Mouse (Mus musculus) hindlimb bud, embryonic 11.5 days (tissue): ENCODE measurements around the gene Gm853.

ENCODE experiments used
- DNase-seq: peaks from one replicate; pipeline ENCODE4 v3.0.0-alpha.2; 2012; ENCODE audit warnings: low read depth, low spot score; ENCODE audit errors: extremely low spot score

The Gm853 gene

GRCm38 (mm10) chr4:130215392-130215791 lies 6.8 kb downstream of the Gm853 start:
- no peak for DNase-seq

- no peak for DNase-seq
Observed at GRCm38 (mm10) chr4:130213857-130214256, 8.3 kb downstream of the Gm853 start.

- no peak for DNase-seq
Observed at GRCm38 (mm10) chr4:130213197-130213596, 9.0 kb downstream of the Gm853 start.

DNA sequence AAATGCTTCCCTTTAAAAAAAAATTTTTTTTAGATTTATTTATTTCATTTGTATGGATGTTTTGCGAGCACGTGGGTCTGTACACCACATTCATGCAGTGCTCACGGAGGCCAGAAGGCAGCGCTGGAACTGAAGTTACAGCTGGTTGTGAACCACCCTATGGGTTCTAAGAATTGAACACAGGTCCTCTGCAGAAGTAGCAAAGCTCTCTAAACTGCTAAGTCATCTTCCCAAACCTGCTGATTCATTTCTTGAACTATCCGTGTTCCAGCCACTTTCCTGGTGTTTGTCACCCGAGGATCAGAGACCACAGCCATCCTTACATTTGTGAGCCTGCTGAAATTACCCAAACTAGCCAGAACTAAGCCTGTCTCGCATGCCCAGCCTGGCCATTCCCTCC lies 9.8 kb downstream of the Gm853 start:
- no peak for DNase-seq

DNA sequence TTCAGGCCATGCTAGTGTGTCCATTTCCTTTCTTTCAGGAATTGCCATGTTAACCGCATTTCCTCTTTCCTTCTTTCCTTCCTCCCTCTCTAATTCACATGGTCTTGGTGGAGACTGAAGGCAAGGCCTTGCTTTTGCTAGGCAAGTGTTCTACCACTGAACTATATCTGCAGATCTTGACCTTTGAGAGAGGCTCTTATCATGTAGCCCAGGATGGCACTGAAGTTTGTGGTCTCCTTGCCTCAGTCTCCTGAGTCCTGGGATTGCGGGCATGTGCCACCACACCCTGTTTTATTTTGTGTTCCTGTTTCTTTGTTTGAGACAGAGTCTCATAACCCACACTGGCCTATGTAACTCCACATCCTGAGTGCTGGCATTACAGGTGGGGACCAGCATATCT lies 10.3 kb downstream of the Gm853 start:
- no peak for DNase-seq

- DNase-seq: peak; percentile 70
Observed at GRCm38 (mm10) chr4:130198694-130199670, 23.2 kb downstream of the Gm853 start.

- DNase-seq: no peak
Observed at GRCm38 (mm10) chr4:130196542-130196941, 25.7 kb downstream of the Gm853 start.

- DNase-seq: no peak
Observed at GRCm38 (mm10) chr4:130195924-130196323, 26.3 kb downstream of the Gm853 start.

- DNase-seq: no peak
Observed at GRCm38 (mm10) chr4:130192266-130192665, 29.9 kb downstream of the Gm853 start.

- no peak for DNase-seq
Observed at GRCm38 (mm10) chr4:130189606-130190005, 32.6 kb downstream of the Gm853 start.

DNA sequence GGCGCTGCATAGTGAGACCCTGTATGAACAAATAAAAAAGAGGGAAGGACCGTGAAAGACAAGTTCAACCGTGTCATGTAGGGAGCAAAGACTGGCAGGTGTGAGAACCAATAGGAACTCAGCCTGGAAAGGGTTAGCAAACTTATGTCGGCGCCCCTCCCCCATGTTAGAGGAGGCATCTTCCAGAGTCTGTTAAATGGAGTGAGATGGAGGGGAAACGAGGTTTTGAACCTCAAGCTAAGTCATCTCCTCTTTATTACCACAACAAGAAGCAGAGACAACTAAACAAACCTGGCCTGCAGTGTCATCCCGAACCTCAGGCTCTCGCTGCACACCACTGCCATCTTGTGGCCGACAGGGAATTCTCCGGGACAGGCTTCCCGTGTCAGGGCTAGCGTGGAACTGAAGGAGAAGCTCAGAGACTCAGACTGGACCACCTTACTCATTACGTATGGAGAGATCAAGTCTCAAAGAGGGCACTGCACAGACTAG lies 33.3 kb downstream of the Gm853 start:
- peak; percentile 54 for DNase-seq

DNA sequence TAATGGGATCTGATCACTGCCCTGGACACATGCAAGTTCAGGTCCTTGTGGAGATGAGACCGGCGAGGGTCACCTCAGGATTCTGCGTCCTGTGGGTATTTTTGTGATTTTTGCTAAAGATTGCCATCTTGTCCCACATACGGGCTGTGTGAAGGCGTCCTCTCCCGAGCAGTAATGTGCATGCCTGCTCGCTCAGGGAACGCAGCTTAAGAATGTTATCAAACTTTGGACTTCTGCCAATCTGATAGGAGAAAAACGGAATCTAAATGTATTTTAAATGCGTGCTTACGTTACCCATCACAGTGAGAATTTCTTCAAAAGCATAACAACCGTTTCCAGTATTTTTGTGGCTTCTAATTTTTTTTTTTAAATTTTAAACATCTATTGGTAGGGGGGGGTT lies 35.3 kb downstream of the Gm853 start:
- DNase-seq: no peak

DNA sequence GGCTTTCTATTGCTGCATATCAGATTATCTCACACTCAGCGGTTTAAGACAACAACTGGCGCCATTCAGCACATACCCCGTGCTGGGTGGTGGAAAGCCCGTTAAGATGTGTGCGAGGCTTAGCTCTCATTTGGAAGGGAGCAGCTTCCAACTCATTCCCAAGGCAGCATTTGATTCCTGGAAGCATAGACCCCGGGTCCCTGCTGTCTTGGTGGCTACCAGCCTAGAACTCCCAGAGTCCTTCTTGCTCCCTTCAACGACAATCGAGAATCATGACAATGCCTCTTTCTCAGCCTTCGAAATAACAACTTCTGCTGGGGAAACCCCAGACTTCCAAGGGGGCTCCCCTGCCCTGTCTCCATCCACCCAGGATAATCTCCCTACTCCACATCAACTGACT lies 35.8 kb downstream of the Gm853 start:
- no peak for DNase-seq

DNA sequence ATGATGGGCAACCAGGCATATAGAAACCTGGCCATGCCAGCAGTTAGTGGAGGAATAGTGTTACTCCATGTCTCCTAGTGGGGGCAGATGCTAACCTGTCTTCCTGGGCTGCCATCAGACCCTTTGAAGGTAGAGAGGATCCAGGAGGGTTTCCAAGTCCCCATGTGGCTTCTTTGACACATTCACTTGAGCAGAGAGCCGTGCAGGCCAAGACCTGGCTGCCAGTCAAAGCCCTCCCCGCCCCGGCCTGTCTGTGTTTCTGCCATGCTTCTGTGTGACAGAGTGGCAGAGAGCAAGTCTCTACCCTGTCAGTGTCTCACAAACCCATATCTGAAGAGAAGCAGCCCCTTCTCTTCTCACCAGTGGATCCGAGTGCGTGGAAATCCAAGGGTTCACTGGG lies 38.3 kb downstream of the Gm853 start:
- no peak for DNase-seq

DNA sequence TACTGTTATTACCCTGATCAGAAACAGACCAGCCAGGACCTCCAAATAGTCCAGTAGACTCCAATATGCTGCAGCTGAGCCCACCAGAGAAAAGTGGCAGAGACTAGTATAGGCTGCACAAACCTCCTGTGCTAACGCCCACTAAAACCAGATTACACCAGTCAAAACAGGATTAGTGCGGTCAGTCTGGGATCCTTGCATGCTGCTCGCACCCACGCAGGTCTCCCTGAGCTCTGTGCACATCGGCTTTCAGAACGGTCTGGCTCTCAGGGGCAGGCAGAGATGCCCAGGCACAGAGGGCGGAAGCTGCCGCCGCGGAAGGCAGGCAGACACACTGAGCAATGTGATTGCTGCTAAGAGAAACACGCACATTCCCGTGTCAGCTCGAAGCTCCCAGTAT lies 39.2 kb downstream of the Gm853 start:
- DNase-seq: no peak

- no peak for DNase-seq
Observed at GRCm38 (mm10) chr4:130181886-130182285, 40.3 kb downstream of the Gm853 start.

GRCm38 (mm10) chr4:130180909-130181602 lies 41.1 kb downstream of the Gm853 start:
- no peak for DNase-seq

GRCm38 (mm10) chr4:130179876-130180275 lies 42.3 kb downstream of the Gm853 start:
- no peak for DNase-seq

- no peak for DNase-seq
Observed at GRCm38 (mm10) chr4:130177536-130177935, 44.7 kb downstream of the Gm853 start.

GRCm38 (mm10) chr4:130177087-130177486 lies 45.1 kb downstream of the Gm853 start:
- no peak for DNase-seq

- DNase-seq: no peak
Observed at GRCm38 (mm10) chr4:130176156-130176720, 46.0 kb downstream of the Gm853 start.
